Mouse (Mus musculus): ENCODE results near the gene Hoxb5. TPM values are rescaled to one million over a fixed set of nuclear protein-coding genes. Genes with fewer than 3 reads are reported as not detected.

Gene Hoxb5
- total RNA-seq, 2 experiments from 2014 or later: not detected

DNA sequence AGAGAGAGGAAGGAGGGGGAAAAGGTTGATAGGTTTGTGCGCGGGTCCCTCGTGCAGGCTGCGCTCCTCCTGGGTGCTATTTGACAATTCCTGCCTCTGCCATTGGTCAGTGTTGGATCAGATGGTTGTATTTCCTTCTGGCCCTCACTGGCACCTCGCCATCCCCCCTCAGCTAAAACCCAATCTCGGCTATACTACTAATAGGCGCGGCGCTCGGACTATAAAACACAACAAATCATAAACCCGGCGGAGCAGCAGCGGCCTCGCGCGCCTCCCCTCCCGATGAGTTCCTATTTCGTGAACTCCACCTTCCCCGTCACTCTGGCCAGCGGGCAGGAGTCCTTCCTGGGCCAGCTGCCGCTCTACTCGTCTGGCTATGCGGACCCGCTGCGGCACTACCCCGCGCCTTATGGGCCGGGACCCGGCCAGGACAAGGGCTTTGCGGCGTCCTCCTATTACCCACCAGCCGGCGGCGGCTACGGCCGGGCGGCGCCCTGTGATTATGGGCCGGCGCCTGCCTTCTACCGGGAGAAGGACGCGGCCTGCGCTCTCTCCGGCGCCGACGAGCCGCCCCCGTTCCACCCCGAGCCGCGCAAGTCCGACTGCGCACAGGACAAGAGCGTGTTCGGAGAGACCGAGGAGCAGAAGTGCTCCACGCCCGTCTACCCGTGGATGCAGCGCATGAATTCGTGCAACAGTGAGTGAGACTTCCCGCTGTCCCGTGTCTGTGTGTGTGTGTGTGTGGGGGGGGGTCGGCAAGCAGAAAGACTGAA lies 4.1 kb upstream of the Hoxb5 start:
- DNase-seq: no peak
- intact Hi-C loops (cut with DNase I): no loop called here

DNA sequence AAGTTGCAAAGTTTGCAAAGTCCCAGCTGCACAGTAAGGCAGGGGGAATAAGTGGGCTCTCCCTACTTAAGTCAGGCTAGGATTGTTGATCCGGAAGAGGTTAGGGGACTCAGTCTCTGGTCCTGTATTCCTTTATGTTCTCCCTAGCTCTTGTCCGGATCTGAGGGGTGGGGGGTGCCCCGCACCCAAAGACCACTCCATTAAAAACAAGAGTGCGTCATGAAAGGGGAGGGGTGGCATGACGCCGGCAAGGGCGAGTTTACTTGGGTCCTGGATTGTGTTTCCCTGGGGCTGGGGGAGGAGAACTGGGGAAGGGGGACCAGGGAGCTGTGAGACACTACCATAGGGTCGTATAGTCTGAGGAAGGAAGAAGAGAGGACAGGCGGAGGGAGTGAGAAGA lies 3.4 kb upstream of the Hoxb5 start:
- no peak for DNase-seq
- intact Hi-C loops (cut with DNase I): loop anchor here (10.0 kb wide), 1 partner anchor 375 kb away; no protein-coding TSS in a partner anchor

DNA sequence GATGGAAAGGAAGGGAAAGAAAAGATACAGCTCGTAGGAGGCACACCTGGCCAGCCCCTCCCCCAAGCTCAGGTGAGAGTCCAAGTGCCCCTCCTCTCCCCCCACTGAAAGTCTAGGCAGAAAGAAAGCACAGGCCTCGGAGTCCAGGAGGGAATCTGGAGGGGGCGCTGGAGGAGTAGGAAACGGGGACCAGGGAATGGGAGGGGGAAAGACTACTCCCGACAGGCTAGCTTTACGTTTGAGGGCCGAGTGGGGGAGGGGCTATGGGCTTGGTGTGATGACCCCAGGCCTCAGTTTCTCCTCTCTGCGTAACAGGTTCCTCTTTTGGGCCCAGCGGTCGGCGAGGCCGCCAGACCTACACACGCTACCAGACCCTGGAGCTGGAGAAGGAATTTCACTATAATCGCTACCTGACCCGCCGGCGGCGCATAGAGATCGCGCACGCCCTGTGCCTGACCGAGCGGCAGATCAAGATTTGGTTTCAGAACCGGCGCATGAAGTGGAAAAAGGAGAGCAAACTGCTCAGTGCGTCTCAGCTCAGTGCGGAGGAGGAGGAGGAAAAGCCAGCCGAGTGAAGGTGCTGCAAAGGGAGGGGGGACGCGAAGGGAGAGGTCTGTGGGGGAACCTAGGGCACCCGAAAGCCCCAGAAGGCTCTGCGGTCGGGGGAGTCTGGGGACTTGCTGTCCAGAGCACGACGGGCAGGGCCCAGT lies 2.6 kb upstream of the Hoxb5 start:
- intact Hi-C loops (cut with DNase I): loop anchor here (10.0 kb wide), 1 partner anchor 374 kb away; no protein-coding TSS in a partner anchor
- no peak for DNase-seq

- intact Hi-C loops (cut with DNase I): loop anchor here (10.0 kb wide), 1 partner anchor 374 kb away; no protein-coding TSS in a partner anchor
- no peak for DNase-seq
Measured at GRCm38 (mm10) chr11:96301064-96301431, 2.1 kb upstream of the Hoxb5 start.

DNA sequence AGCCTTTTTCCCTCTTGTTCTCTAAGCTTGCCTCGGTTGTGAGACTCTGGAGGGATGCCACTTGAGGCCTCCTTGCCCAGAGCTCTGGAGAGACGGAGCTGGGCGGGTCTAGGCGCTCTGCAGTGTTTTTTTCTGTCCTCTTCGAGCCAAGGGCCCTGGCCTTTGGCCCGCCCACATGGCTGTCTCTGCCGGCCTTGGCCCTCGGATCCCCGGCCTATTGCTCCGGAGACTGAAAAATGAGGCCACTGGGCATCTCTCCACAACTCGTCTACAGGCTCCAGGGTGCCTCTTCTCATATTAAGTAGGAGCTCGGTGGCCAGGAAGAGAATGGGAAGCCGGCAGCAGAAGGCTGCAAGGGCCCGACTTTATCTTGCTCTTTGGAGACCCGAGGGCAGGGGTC lies 1.3 kb upstream of the Hoxb5 start:
- no peak for DNase-seq

DNA sequence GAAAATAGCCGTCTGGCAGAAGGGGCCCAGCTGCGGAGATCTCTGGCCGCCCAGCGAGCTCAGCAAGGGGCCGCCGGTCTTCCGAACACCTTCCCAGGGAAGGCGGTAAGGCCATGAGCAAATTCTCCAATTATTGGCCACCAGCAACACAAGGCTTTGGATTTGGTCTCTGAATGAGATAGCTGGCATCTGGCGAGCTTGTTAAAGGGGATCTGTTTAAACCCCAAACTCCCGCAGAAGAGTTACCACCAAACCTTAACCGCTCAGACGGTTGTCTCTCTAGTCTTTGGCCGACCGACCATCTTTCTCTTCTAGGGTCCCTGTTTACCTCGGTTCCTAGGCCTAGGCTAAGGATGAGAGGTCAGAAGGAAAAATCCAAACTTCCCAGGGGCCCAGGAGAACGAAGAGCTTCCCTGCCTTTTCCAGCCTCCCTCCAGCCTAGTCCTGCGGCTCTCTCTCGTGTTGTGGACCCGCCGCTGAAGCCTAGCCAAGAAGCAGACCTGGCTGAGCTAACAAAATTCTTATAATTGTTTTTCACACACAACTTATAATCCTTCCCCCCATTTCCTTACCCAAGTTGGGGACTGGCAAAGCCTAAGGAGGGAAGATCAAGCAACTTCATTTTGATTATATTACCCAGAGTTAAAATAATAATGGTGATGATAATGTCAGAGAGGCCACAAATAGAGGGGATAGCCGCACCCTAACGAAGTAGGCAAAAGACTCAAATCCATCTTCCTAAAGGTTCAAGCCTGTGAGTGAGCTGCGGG lies 570 bp upstream of the Hoxb5 start:
- no peak for DNase-seq

More for the DNA sequence above, 1.3 kb upstream of the Hoxb5 start:
- intact Hi-C loops (cut with DNase I): loop anchor here (10.0 kb wide), 1 partner anchor 373 kb away; no protein-coding TSS in a partner anchor

DNA sequence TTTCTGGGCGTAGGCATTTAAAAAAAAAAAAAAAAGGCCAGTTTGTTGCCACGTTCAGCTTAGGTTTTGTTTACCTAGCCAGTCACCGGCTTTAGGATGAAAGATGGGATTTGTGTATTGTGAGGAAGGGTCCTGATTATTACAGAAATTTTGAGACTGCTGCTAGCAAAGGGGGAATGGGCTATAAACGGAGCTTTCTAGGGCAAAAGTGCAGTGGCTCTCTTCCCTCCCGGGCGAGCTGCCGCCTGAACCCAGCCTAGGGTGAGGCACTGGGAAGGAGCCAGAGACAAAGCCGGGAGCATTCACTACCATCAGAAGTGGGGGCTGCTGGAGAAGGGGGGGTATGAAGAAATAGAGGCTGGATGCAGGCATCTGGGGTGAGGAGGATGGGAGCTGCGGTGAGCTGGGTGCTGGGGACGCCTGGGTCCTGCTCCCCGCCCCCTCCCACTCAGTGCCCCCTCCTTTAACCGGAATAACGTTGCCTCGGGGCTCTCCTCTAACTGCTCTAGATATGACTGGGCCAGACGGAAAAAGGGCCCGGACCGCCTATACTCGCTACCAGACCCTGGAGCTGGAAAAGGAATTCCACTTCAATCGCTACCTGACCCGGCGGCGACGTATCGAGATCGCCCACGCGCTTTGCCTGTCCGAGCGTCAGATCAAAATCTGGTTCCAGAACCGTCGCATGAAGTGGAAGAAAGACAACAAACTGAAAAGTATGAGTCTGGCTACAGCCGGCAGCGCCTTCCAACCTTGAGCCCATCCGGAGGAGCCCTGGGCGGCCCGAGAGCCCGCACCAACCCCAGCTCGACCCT lies 1.5 kb downstream of the Hoxb5 start:
- intact Hi-C loops (cut with DNase I): loop anchor here (5.0 to 10.0 kb wide), 2 partner anchors 233 to 370 kb away; no protein-coding TSS in a partner anchor
- no peak for DNase-seq

More for the DNA sequence above, 570 bp upstream of the Hoxb5 start:
- intact Hi-C loops (cut with DNase I): loop anchor here (10.0 kb wide), 1 partner anchor 372 kb away; no protein-coding TSS in a partner anchor

GRCm38 (mm10) chr11:96305505-96306182 lies 2.5 kb downstream of the Hoxb5 start:
- intact Hi-C loops (cut with DNase I): loop anchor here (5.0 to 10.0 kb wide), 2 partner anchors 232 to 369 kb away; no protein-coding TSS in a partner anchor

GRCm38 (mm10) chr11:96306183-96306907 lies 3.2 kb downstream of the Hoxb5 start:
- intact Hi-C loops (cut with DNase I): loop anchor here (5.0 to 10.0 kb wide), 2 partner anchors 231 to 368 kb away; no protein-coding TSS in a partner anchor
- no peak for DNase-seq

More at GRCm38 (mm10) chr11:96305505-96306182, 2.5 kb downstream of the Hoxb5 start:
- DNase-seq: no peak

GRCm38 (mm10) chr11:96306908-96307269 lies 3.8 kb downstream of the Hoxb5 start:
- DNase-seq: no peak
- intact Hi-C loops (cut with DNase I): loop anchor here (5.0 to 10.0 kb wide), 2 partner anchors 230 to 368 kb away; no protein-coding TSS in a partner anchor

- DNase-seq: no peak
- intact Hi-C loops (cut with DNase I): loop anchor here (5.0 to 10.0 kb wide), 2 partner anchors 229 to 366 kb away; no protein-coding TSS in a partner anchor
Measured at GRCm38 (mm10) chr11:96308763-96309162, 5.6 kb downstream of the Hoxb5 start.

- no peak for DNase-seq
- intact Hi-C loops (cut with DNase I): loop anchor here (5.0 to 10.0 kb wide), 2 partner anchors 228 to 366 kb away; no protein-coding TSS in a partner anchor
Measured at GRCm38 (mm10) chr11:96309288-96309687, 6.2 kb downstream of the Hoxb5 start.

GRCm38 (mm10) chr11:96310183-96310938 lies 7.2 kb downstream of the Hoxb5 start:
- intact Hi-C loops (cut with DNase I): loop anchor here (5.0 kb wide), 2 partner anchors 242 to 312 kb away; no protein-coding TSS in a partner anchor
- DNase-seq: no peak

DNA sequence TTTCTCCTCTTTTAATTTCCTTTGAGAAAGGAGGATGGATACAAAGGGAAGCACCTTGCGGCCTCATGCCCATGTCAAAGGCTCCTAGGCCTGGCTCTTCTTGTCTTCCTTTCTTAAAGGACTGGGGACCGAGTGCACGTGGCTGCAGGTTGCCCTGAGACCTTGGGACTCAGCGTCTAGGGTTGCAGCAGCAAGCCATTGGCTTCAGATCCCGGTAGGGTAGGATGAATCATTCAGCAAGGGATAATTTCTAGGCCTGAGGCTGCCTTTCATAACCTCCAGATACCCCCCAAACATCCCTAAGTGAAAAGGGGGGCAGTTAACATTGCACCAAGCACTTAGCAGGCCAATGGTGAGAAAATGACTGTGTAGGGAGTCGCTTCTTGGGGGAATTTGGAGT lies 8.0 kb downstream of the Hoxb5 start:
- intact Hi-C loops (cut with DNase I): loop anchor here (5.0 kb wide), 2 partner anchors 241 to 311 kb away; no protein-coding TSS in a partner anchor
- DNase-seq: no peak

GRCm38 (mm10) chr11:96311520-96312417 lies 8.6 kb downstream of the Hoxb5 start:
- intact Hi-C loops (cut with DNase I): loop anchor here (5.0 kb wide), 2 partner anchors 241 to 311 kb away; no protein-coding TSS in a partner anchor
- peak; percentile 62 for DNase-seq

DNA sequence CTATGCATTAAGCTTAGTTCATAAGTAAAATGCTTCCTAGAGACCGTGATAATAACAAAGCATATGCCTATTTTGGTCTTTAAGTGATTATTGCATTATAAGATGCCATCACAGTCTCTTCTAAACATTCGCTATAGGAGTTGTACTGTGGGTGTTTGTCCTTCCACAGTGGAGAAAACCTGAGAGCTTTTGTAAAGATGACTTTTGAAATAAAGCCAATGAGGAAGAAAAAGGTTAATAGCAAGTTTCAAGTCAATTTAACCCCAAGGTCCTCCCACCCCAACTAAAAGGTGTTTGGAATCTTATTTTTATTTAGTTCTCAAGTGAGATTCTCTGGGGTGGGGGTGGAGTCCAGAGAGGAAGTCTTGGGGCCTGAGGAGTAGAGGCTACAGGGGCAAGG lies 10.0 kb downstream of the Hoxb5 start:
- intact Hi-C loops (cut with DNase I): loop anchor here (5.0 kb wide), 2 partner anchors 239 to 309 kb away; no protein-coding TSS in a partner anchor
- no peak for DNase-seq
